Mouse (Mus musculus): ENCODE data around the gene Gars. TPM values are rescaled to one million over a fixed set of nuclear protein-coding genes. Genes with fewer than 3 reads are reported as not detected.

Gars gene
- polyA plus RNA-seq, 1 experiment from 2014 or later = 234 TPM

DNA sequence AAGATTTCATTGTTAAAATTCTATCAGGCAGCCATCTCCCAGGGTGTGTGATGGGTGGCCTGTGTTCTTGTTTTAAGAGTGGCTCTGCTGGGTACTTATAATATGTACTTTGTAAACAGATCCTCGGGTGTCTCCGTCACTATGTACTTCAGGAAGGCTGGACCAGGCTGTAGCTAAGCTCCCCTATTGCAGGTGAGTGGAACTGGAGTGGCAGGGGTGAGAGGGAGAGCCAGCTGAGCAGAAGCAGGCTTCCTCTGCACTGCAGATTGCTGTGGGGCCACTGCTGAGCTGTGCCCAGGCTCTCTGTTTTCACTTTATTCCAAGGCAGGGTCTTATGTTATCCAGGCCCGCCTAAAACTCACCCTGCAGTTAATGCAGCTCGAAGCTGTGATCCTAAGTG, 35.4 kb upstream of the Gars start:
- ATAC-seq (ENCODE audit: insufficient read depth, low FRiP score, low TSS enrichment) = no peak

GRCm38 (mm10) chr6:55003559-55003958, 34.2 kb upstream of the Gars start:
- no peak for DNase-seq (ENCODE audit: low spot score)
- H3K27me3 ChIP-seq (ENCODE audit: control insufficient read depth, insufficient read depth, low read length) = no peaks in the 10 kb centered on the region
- H3K27ac ChIP-seq (ENCODE audit: low read depth, low read length) = no peak overlapping the region
- no peaks in the 10 kb centered on the region for H3K9me3 ChIP-seq (ENCODE audit: control insufficient read depth, low read length)
- no peak overlapping the region for H3K4me3 ChIP-seq (ENCODE audit: low read depth, low read length)
- ATAC-seq (ENCODE audit: insufficient read depth, low FRiP score, low TSS enrichment) = no peak
- no peaks in the 10 kb centered on the region for H3K4me1 ChIP-seq (ENCODE audit: control insufficient read depth, insufficient read depth, low read length)
- no peak overlapping the region for H3K4me2 ChIP-seq (ENCODE audit: low read depth)
- H3K36me3 ChIP-seq (ENCODE audit: control insufficient read depth, insufficient read depth, low read length) = no peaks in the 10 kb centered on the region
- 66% methylated on average over 4 of the region's 4 CpGs for WGBS
- no peak overlapping the region for H3K9ac ChIP-seq (ENCODE audit: low read length)

More for the DNA sequence above, 35.4 kb upstream of the Gars start:
- Histone ChIP-seq H3K36me3 (ENCODE audit: control insufficient read depth, insufficient read depth, low read length) (no peaks in the 10 kb centered on the region), H3K27ac (ENCODE audit: low read depth, low read length) (no peak overlapping the region), H3K4me1 (ENCODE audit: control insufficient read depth, insufficient read depth, low read length) (no peaks in the 10 kb centered on the region), H3K27me3 (ENCODE audit: control insufficient read depth, insufficient read depth, low read length) (no peaks in the 10 kb centered on the region), H3K4me2 (ENCODE audit: low read depth) (no peak overlapping the region), H3K9me3 (ENCODE audit: control insufficient read depth, low read length) (no peaks in the 10 kb centered on the region), H3K4me3 (ENCODE audit: low read depth, low read length) (no peak overlapping the region), H3K9ac (ENCODE audit: low read length) (no peak overlapping the region)
- DNase-seq (ENCODE audit: low spot score) = no peak
- WGBS = 73% methylated on average over 4 of the region's 4 CpGs

DNA sequence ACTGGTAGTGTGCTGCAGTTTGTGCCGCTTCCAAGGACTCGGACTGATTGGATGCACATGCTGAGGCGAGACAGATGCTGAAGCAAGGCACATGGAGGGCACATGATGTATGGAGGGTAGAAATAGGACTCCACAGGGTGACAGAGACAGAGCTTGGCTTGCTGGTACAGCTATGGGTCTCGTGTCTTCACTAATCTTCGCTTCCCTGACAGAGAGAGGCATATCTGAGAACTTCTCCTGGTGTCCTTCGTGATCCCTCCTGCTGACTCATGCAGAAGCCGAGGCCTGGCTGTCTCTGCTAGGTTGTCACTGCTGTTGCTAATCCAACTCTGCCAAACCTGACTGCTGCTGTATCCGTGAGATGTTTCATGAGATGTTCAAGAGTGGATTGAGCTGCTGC, 29.4 kb upstream of the Gars start:
- Histone ChIP-seq H3K9me3 (ENCODE audit: control insufficient read depth, low read length) (no peaks in the 10 kb centered on the region), H3K9ac (ENCODE audit: low read length) (no peak overlapping the region), H3K4me3 (ENCODE audit: low read depth, low read length) (no peak overlapping the region), H3K4me2 (ENCODE audit: low read depth) (no peak overlapping the region), H3K36me3 (ENCODE audit: control insufficient read depth, insufficient read depth, low read length) (no peaks in the 10 kb centered on the region), H3K27ac (ENCODE audit: low read depth, low read length) (no peak overlapping the region), H3K4me1 (ENCODE audit: control insufficient read depth, insufficient read depth, low read length) (peaks cover 5% of the 10 kb centered on the region; the same call in 1 of the 2 replicates), H3K27me3 (ENCODE audit: control insufficient read depth, insufficient read depth, low read length) (no peaks in the 10 kb centered on the region)
- DNase-seq (ENCODE audit: low spot score) = no peak
- WGBS = 82% methylated on average over 8 of the region's 8 CpGs
- no peak for ATAC-seq (ENCODE audit: insufficient read depth, low FRiP score, low TSS enrichment)

- WGBS = 19% methylated on average over 16 of the region's 16 CpGs
- Histone ChIP-seq H3K4me3 (ENCODE audit: low read depth, low read length) (no peak overlapping the region), H3K9me3 (ENCODE audit: control insufficient read depth, low read length) (0 out of 2 replicates have a peak, but pooled peaks cover 3% of the 10 kb centered on the region), H3K4me1 (ENCODE audit: control insufficient read depth, insufficient read depth, low read length) (peaks cover 5% of the 10 kb centered on the region; the same call in 1 of the 2 replicates), H3K27me3 (ENCODE audit: control insufficient read depth, insufficient read depth, low read length) (no peaks in the 10 kb centered on the region), H3K9ac (ENCODE audit: low read length) (0 out of 2 replicates have a peak overlapping the region, but pooled peaks have one; percentile 31), H3K36me3 (ENCODE audit: control insufficient read depth, insufficient read depth, low read length) (no peaks in the 10 kb centered on the region), H3K4me2 (ENCODE audit: low read depth) (peak overlapping the region; percentile 33), H3K27ac (ENCODE audit: low read depth, low read length) (peak overlapping the region; percentile 50)
- DNase-seq (ENCODE audit: low spot score) = peak; percentile 66
- peak; percentile 88 for ATAC-seq (ENCODE audit: insufficient read depth, low FRiP score, low TSS enrichment)
These were observed 28.2 kb upstream of the Gars start for GRCm38 (mm10) chr6:55009391-55010230.

- H3K36me3 ChIP-seq (ENCODE audit: control insufficient read depth, insufficient read depth, low read length) = no peaks in the 10 kb centered on the region
- 65% methylated on average over 4 of the region's 4 CpGs for WGBS
- H3K9ac ChIP-seq (ENCODE audit: low read length) = no peak overlapping the region
- ATAC-seq (ENCODE audit: insufficient read depth, low FRiP score, low TSS enrichment) = peak; percentile 36
- H3K9me3 ChIP-seq (ENCODE audit: control insufficient read depth, low read length) = 0 out of 2 replicates have a peak, but pooled peaks cover 3% of the 10 kb centered on the region
- H3K27me3 ChIP-seq (ENCODE audit: control insufficient read depth, insufficient read depth, low read length) = no peaks in the 10 kb centered on the region
- peaks cover 5% of the 10 kb centered on the region; the same call in 1 of the 2 replicates for H3K4me1 ChIP-seq (ENCODE audit: control insufficient read depth, insufficient read depth, low read length)
- 0 out of 2 replicates have a peak overlapping the region, but pooled peaks have one; percentile 3 for H3K27ac ChIP-seq (ENCODE audit: low read depth, low read length)
- no peak overlapping the region; the same call in 1 of the 2 replicates for H3K4me2 ChIP-seq (ENCODE audit: low read depth)
- DNase-seq (ENCODE audit: low spot score) = no peak
- no peak overlapping the region for H3K4me3 ChIP-seq (ENCODE audit: low read depth, low read length)
These were observed 27.3 kb upstream of the Gars start for GRCm38 (mm10) chr6:55010330-55011091.

DNA sequence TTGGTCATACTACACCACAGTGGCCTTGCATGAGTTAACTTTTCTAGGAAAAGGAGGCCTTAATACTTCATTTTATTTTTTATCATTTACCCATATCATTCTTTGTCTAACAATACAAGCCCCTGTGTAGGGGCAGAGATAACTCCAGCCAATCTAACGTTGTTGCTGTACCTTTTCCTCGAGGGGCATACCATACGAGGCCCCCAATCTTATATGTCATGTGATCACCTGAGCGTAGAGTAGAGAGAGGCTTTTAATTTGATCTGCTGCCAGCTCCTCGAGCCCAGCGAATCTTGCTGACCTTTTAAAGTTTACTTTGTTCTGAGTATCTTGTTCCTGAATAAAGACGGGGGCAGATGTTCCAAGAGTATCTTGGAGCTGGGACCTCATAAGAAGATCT, 25.3 kb upstream of the Gars start:
- H3K36me3 ChIP-seq (ENCODE audit: control insufficient read depth, insufficient read depth, low read length) = no peaks in the 10 kb centered on the region
- no peaks in the 10 kb centered on the region for H3K27me3 ChIP-seq (ENCODE audit: control insufficient read depth, insufficient read depth, low read length)
- H3K4me3 ChIP-seq (ENCODE audit: low read depth, low read length) = no peak overlapping the region
- peaks cover 5% of the 10 kb centered on the region; the same call in 1 of the 2 replicates for H3K4me1 ChIP-seq (ENCODE audit: control insufficient read depth, insufficient read depth, low read length)
- H3K27ac ChIP-seq (ENCODE audit: low read depth, low read length) = no peak overlapping the region
- H3K9me3 ChIP-seq (ENCODE audit: control insufficient read depth, low read length) = 0 out of 2 replicates have a peak, but pooled peaks cover 3% of the 10 kb centered on the region
- no peak for ATAC-seq (ENCODE audit: insufficient read depth, low FRiP score, low TSS enrichment)
- H3K9ac ChIP-seq (ENCODE audit: low read length) = no peak overlapping the region
- 84% methylated on average over 7 of the region's 7 CpGs for WGBS
- DNase-seq (ENCODE audit: low spot score) = no peak
- H3K4me2 ChIP-seq (ENCODE audit: low read depth) = no peak overlapping the region

- H3K36me3 ChIP-seq (ENCODE audit: control insufficient read depth, insufficient read depth, low read length) = no peaks in the 10 kb centered on the region
- WGBS = 92% methylated on average over 3 of the region's 3 CpGs
- no peak for DNase-seq (ENCODE audit: low spot score)
- H3K9ac ChIP-seq (ENCODE audit: low read length) = no peak overlapping the region
- no peaks in the 10 kb centered on the region for H3K27me3 ChIP-seq (ENCODE audit: control insufficient read depth, insufficient read depth, low read length)
- no peak overlapping the region for H3K4me2 ChIP-seq (ENCODE audit: low read depth)
- no peak overlapping the region for H3K4me3 ChIP-seq (ENCODE audit: low read depth, low read length)
- 0 out of 2 replicates have a peak, but pooled peaks cover 3% of the 10 kb centered on the region for H3K9me3 ChIP-seq (ENCODE audit: control insufficient read depth, low read length)
- ATAC-seq (ENCODE audit: insufficient read depth, low FRiP score, low TSS enrichment) = no peak
- H3K27ac ChIP-seq (ENCODE audit: low read depth, low read length) = no peak overlapping the region
- peaks cover 5% of the 10 kb centered on the region; the same call in 1 of the 2 replicates for H3K4me1 ChIP-seq (ENCODE audit: control insufficient read depth, insufficient read depth, low read length)
These were observed 23.6 kb upstream of the Gars start for GRCm38 (mm10) chr6:55014184-55014583.

GRCm38 (mm10) chr6:55016236-55016635, 21.6 kb upstream of the Gars start:
- no peaks in the 10 kb centered on the region for H3K36me3 ChIP-seq (ENCODE audit: control insufficient read depth, insufficient read depth, low read length)
- no peak overlapping the region for H3K4me2 ChIP-seq (ENCODE audit: low read depth)
- ATAC-seq (ENCODE audit: insufficient read depth, low FRiP score, low TSS enrichment) = no peak
- no peak overlapping the region for H3K9ac ChIP-seq (ENCODE audit: low read length)
- no peak overlapping the region for H3K27ac ChIP-seq (ENCODE audit: low read depth, low read length)
- H3K4me1 ChIP-seq (ENCODE audit: control insufficient read depth, insufficient read depth, low read length) = no peaks in the 10 kb centered on the region
- H3K9me3 ChIP-seq (ENCODE audit: control insufficient read depth, low read length) = 0 out of 2 replicates have a peak, but pooled peaks cover 3% of the 10 kb centered on the region
- H3K27me3 ChIP-seq (ENCODE audit: control insufficient read depth, insufficient read depth, low read length) = no peaks in the 10 kb centered on the region
- peak; percentile 35 for DNase-seq (ENCODE audit: low spot score)
- no peak overlapping the region for H3K4me3 ChIP-seq (ENCODE audit: low read depth, low read length)
- 20% methylated on average over 5 of the region's 5 CpGs for WGBS
